Mouse (Mus musculus) liver, embryonic 14.5 days (tissue): ENCODE results near the gene Adam12.

ENCODE experiments used
- CTCF ChIP-seq: IDR thresholded peaks from 2 replicates; pipeline ENCODE4 v1.5.1; 2016; ENCODE audit warnings: antibody characterized with exemption, low read depth, control low read depth
- EP300 ChIP-seq: IDR thresholded peaks from 2 replicates; pipeline ENCODE4 v1.6.1; 2016; ENCODE audit warnings: antibody characterized with exemption, low read depth

- TF ChIP-seq CTCF (no peak), EP300 (no peak)
Observed at GRCm38 (mm10) chr7:133863684-133864083, 368.3 kb downstream of the Adam12 start.
